In the genomic region with DNA sequence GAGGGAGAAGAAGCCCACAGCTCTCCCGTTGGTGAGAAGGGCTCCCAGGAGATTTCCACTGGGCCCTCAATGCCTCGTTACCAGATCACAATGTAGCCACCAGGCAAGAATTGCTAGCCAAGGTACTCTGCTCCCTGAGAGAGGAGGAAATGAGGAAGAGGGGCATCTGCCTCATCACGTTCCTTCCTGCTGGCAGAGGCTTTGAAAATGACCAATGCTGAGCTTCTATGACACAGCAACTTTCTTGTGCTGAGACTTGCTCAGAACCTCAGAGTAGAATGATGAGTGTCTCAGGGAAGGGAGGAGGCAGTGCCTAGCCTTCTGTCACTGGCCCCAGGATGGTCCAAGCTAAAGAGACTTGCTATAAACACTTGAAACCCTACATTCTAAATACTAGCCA, we compare ENCODE assay signal across 18 mouse cellular contexts.
"Had no signal": no experiment of that assay in that cellular context is flagged by ENCODE, and none has a peak within 500 bp of the region (broad histone marks: within the 10 kb centered on the region; RNA-seq: fewer than 3 reads in every experiment).

No protein-coding gene starts in this region.

- H3K36me3 ChIP-seq: limb, embryonic 13.5 days; liver, embryonic 15.5 days; neural tube, embryonic 12.5 days; stomach, embryonic 15.5 days had no signal

- H3K4me1 ChIP-seq: liver, embryonic 15.5 days had no signal

- H3K9ac ChIP-seq: limb, embryonic 13.5 days; liver, embryonic 15.5 days; lung, embryonic 14.5 days; neural tube, embryonic 12.5 days; stomach, embryonic 15.5 days had no signal

- ATAC-seq: intestine, postnatal 0 days had no signal

- H3K4me3 ChIP-seq: limb, embryonic 13.5 days; liver, embryonic 15.5 days; neural tube, embryonic 12.5 days; stomach, embryonic 15.5 days had no signal

- DNase-seq: kidney, adult 8-10 months; kidney, postnatal 36 days; left cerebral cortex, postnatal 4 days; lung, embryonic 14.5 days; lung, postnatal 10 days; lung, postnatal 4 days; midbrain, embryonic 14.5 days; retina, postnatal 1 day; right cerebral cortex, postnatal 14 days; thymus, adult 2 months; thymus, postnatal 36 days had no signal

- H3K27ac ChIP-seq: kidney, postnatal 0 days; limb, embryonic 13.5 days; liver, embryonic 15.5 days; neural tube, embryonic 12.5 days; stomach, embryonic 15.5 days had no signal

- H3K9me3 ChIP-seq: limb, embryonic 13.5 days; liver, embryonic 15.5 days; neural tube, embryonic 12.5 days; stomach, embryonic 15.5 days had no signal

- H3K4me2 ChIP-seq: limb, embryonic 13.5 days; liver, embryonic 11.5 days; liver, embryonic 15.5 days; lung, embryonic 14.5 days; neural tube, embryonic 12.5 days; stomach, embryonic 15.5 days had no signal
